Comparison of ENCODE assay signal across 9 mouse cellular contexts in genomic region chr9:94668589-94668988, GRCm38 (mm10). TPM values are rescaled to one million over a fixed set of nuclear protein-coding genes. Genes with fewer than 3 reads are reported as not detected.
A peak's percentile ranks its signal among the peaks of the same experiment; 100 is the strongest.
DNase-seq lines count a peak whose midpoint lies in the region; ATAC-seq lines count a peak whose summit lies in the region.
"Had no signal": no experiment of that assay in that cellular context is flagged by ENCODE, and none has a peak within 500 bp of the region (broad histone marks: within the 10 kb centered on the region; RNA-seq: fewer than 3 reads in every experiment).

No protein-coding gene starts in this region.

- H3K27me3 ChIP-seq in heart, embryonic 10.5 days (ENCODE audit: insufficient read depth, poor library complexity, severe bottlenecking), result no peaks in the 10 kb centered on the region
- no peaks in the 10 kb centered on the region for H3K27me3 ChIP-seq in embryonic facial prominence, embryonic 13.5 days
- H3K27me3 ChIP-seq in hindbrain, embryonic 16.5 days (replicated peaks; ENCODE audit: control insufficient read depth, insufficient read depth, low read length), result no peaks in the 10 kb centered on the region
- H3K27me3 ChIP-seq: limb, embryonic 15.5 days had no signal

- H3K9me3 ChIP-seq in heart, embryonic 10.5 days, result no peaks in the 10 kb centered on the region
- H3K9me3 ChIP-seq in embryonic facial prominence, embryonic 13.5 days, result no peaks in the 10 kb centered on the region
- no peaks in the 10 kb centered on the region for H3K9me3 ChIP-seq in hindbrain, embryonic 16.5 days (ENCODE audit: control insufficient read depth, low read length)
- H3K9me3 ChIP-seq: limb, embryonic 15.5 days had no signal

- H3K27ac ChIP-seq in heart, embryonic 10.5 days, result no peak overlapping the region
- H3K27ac ChIP-seq in embryonic facial prominence, embryonic 13.5 days, result 0 out of 2 replicates have a peak overlapping the region, but pooled peaks have one; percentile 22
- H3K27ac ChIP-seq in hindbrain, embryonic 16.5 days (ENCODE audit: low read depth, low read length), result no peak overlapping the region
- H3K27ac ChIP-seq: limb, embryonic 15.5 days had no signal

- WGBS in heart, embryonic 10.5 days, result 50% methylated on average over 7 of the region's 7 CpGs
- 41% methylated on average over 7 of the region's 7 CpGs for WGBS in embryonic facial prominence, embryonic 13.5 days
- WGBS in hindbrain, embryonic 16.5 days, result 38% methylated on average over 7 of the region's 7 CpGs

- no peak overlapping the region for H3K4me3 ChIP-seq in heart, embryonic 10.5 days
- H3K4me3 ChIP-seq in embryonic facial prominence, embryonic 13.5 days, result no peak overlapping the region
- H3K4me3 ChIP-seq in hindbrain, embryonic 16.5 days (ENCODE audit: low read length), result no peak overlapping the region

- H3K4me1 ChIP-seq in heart, embryonic 10.5 days, result 0 out of 2 replicates have a peak, but pooled peaks cover 5% of the 10 kb centered on the region
- H3K4me1 ChIP-seq in embryonic facial prominence, embryonic 13.5 days, result peaks cover 16% of the 10 kb centered on the region
- no peaks in the 10 kb centered on the region; the same call in 1 of the 2 replicates for H3K4me1 ChIP-seq in hindbrain, embryonic 16.5 days (ENCODE audit: control insufficient read depth, insufficient read depth, low read depth, low read length)

- H3K4me2 ChIP-seq in embryonic facial prominence, embryonic 13.5 days, result 0 out of 2 replicates have a peak overlapping the region, but pooled peaks have one; percentile 89
- no peak overlapping the region for H3K4me2 ChIP-seq in hindbrain, embryonic 16.5 days (ENCODE audit: low read length)

- H3K9ac ChIP-seq in embryonic facial prominence, embryonic 13.5 days, result no peak overlapping the region
- no peak overlapping the region for H3K9ac ChIP-seq in hindbrain, embryonic 16.5 days (ENCODE audit: low read depth, low read length)
- H3K9ac ChIP-seq: limb, embryonic 15.5 days had no signal

- H3K36me3 ChIP-seq in heart, embryonic 10.5 days, result no peaks in the 10 kb centered on the region
- no peaks in the 10 kb centered on the region for H3K36me3 ChIP-seq in embryonic facial prominence, embryonic 13.5 days
- H3K36me3 ChIP-seq in hindbrain, embryonic 16.5 days (ENCODE audit: control insufficient read depth, insufficient read depth, low read length), result no peaks in the 10 kb centered on the region
- H3K36me3 ChIP-seq: limb, embryonic 15.5 days had no signal

- DNase-seq in heart, adult 9 months (ENCODE audit: low spot score in 2 of 2), result peak; percentile 32 to 37
- DNase-seq in heart, embryonic 10.5 days (ENCODE audit: low spot score), result no peak
- peak; percentile 45 for DNase-seq in ES-CJ7 (ENCODE audit: low read depth, low spot score)
- peak; percentile 44 to 70 for DNase-seq in left cerebral cortex, adult 8-10 months (ENCODE audit: low spot score in 2 of 2)
- DNase-seq in retina, postnatal 1 day, result peak; percentile 56
- DNase-seq in c-Kit-positive CD71-positive TER-119-positive erythroid progenitor cells, embryonic 14.5 days (ENCODE audit: low spot score), result no peak

- ATAC-seq in embryonic facial prominence, embryonic 13.5 days (ENCODE audit: insufficient number of reproducible peaks, insufficient read depth, low FRiP score, low TSS enrichment, low read depth), result no peak
- ATAC-seq in hindbrain, embryonic 16.5 days, result no peak

RNA-seq across cellular contexts. Expression of gene Slc9a9, which starts 1.1 kb away (rescaled TPM):
- 2.6 and 3.3 TPM in 2 replicates for polyA plus RNA-seq in heart, embryonic 10.5 days (2016; fragmentation: Nextera tagmentation; extraction: Ambion mirVana)
- 4.6 and 5.2 TPM in 2 replicates for polyA plus RNA-seq in embryonic facial prominence, embryonic 13.5 days (2015; fragmentation: Nextera tagmentation; extraction: Ambion mirVana)
- 10 to 100 TPM; 20.8 to 27.9 (median 24.4) TPM for total RNA-seq in left cerebral cortex, adult 8-10 months (2022)
- 6.9 and 7.0 TPM in 2 replicates for polyA plus RNA-seq in hindbrain, embryonic 16.5 days (2015; fragmentation: Nextera tagmentation; extraction: Ambion mirVana)

Comparison
In these comparisons a context has a peak if more than half of its experiments do, and no peak if none do; other contexts are left out.
1. DNase-seq: peak in heart, adult 9 months (2 of 2), ES-CJ7 (single experiment), left cerebral cortex, adult 8-10 months (2 of 2) and retina, postnatal 1 day (single experiment); none in heart, embryonic 10.5 days (single experiment) and c-Kit-positive CD71-positive TER-119-positive erythroid progenitor cells, embryonic 14.5 days (single experiment).